Mouse (Mus musculus): ENCODE measurements around the gene Armc8. TPM values are rescaled to one million over a fixed set of nuclear protein-coding genes. Genes with fewer than 3 reads are reported as not detected.
"Not testable (repeated sequence)": the region's sequence is repeated elsewhere in the genome, so short reads cannot be mapped to it uniquely, and the experiment has no call there.

Armc8 gene
- total RNA-seq (2015): 30.4 and 34.6 TPM in 2 replicates
- total RNA-seq (2017): 32.2 and 36.6 TPM in 2 replicates

DNA sequence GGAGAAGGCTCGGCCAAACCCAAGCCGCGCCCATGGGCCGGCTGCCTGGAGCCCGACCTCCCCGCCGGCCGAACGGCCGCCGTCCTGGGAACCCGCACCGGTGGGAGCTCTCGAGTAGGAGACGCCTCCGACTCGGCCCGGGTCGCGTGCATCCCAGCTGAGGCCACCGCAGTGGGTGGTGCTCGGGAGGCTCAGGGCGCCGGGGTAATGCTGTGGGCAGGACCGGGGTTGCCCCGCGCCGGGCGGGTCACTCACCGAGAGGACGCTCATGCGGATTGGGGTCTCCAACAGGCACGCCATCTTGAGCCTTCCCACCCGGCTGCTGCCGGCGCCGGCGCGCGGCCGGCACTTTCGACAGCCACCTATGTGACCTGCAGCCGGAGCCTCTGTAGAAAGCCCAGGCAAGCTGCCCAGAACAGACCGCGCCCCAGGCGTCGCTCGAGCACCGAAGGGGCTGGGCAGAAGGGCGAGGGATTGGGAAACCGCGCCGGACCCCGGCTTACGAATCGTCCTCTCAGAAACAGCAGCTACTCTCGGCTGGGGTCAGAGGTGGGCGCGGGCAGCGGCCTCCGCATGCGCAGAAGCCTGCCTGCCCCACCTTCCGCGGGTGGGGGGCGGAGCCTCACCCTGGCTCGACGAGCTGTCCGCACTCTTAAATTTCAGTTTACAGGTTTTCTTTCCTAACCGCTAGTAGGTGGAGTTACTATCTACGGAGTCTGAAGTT, at the start of gene Armc8:
Gene Armc8 (minus strand): TSS at position 553 of the 724 bp plus-strand sequence.
- ATAC-seq (replicated peaks; ENCODE audit: poor library complexity): peak; percentile 89

DNA sequence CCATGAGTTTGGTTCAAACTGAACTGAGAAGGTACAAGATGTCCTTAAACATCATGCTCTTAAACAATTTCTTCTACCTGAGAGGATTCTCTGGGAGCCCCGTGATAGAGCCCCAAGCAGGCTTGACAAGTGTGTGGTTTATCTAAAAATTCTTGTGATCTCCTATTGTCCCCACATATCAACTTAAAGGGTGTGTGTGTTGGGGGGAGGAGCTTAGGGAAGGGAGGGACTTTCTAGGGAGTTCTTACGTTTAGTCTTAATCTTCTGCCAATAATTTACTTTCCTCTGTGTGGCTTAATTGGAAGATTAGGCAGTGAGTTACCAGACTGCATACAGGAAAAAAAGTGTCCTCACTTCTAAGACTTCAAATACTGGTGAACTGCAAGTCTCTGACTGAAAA, 43.5 kb upstream of the Armc8 start, which contains the start of gene A4gnt:
Gene A4gnt (plus strand): TSS at position 301 of the 400 bp plus-strand sequence.
- ATAC-seq (replicated peaks; ENCODE audit: poor library complexity): no peak

GRCm38 (mm10) chr9:99603566-99603965, 34.9 kb upstream of the Armc8 start:
- no peak for ATAC-seq (replicated peaks; ENCODE audit: poor library complexity)

- not testable (repeated sequence) for ATAC-seq (replicated peaks; ENCODE audit: poor library complexity)
Measured at GRCm38 (mm10) chr9:99599127-99599526, 30.4 kb upstream of the Armc8 start.

DNA sequence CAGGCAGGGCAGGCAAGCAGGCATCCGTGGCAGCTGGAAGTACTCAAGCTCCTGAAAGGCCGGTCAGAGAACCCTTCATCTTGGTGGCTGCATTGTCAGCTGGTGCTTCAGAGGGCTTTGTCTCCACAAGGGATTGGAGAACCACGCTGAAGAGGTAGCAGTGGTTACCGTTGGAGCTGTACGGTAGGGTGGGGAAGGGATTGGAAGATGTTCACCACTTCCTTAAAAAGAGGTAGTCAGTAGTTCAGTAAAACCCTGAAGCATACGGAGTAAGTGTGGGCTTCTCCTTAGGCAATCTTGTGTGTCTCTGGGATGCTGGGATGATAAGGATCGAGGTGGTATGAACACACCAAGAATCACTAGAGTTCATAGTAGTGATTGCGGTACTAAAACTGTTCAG, 22.4 kb upstream of the Armc8 start:
- peak; percentile 67 for ATAC-seq (replicated peaks; ENCODE audit: poor library complexity)

- peak; percentile 85 for ATAC-seq (replicated peaks; ENCODE audit: poor library complexity)
Measured at GRCm38 (mm10) chr9:99587505-99588202, 19.0 kb upstream of the Armc8 start.

- ATAC-seq (replicated peaks; ENCODE audit: poor library complexity): peak; percentile 83
Measured at GRCm38 (mm10) chr9:99580655-99581054, 12.0 kb upstream of the Armc8 start.

DNA sequence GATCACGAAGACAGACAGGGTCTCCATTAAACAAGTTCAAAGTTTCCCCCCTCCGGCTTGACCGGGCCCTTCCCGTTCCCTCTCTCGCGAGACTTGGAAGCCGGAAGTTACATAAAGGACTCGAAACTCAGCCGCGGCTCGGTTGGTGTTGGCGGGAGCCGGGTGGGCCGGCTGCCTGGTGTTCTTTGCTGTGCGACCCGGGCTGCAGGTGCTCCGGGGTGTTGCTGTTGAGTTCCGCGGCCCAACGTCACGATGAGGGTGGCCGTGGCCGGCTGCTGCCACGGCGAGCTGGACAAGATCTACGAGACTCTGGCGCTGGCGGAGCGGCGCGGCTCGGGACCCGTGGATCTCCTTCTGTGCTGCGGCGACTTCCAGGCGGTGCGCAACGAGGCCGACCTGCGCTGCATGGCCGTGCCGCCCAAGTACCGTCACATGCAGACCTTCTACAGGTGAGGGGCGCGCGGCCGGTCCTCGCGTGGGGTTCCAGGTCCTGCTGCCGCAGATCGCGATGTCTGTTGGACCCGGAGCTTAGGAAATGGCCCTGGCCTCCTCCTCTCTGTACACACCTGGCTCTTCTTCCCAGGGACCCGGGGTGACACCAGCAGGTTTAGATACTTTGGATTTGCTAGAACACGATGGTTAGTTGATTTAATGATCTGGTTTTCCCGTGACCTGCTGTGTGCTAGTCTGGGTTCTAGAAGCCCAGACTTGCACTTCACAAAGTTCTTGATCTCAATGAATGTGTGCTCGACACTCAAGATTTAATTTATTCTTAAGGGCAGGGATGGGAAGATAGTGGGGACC, 7.2 kb upstream of the Armc8 start, which contains the start of gene Dbr1:
Gene Dbr1 (plus strand): TSS at position 123 of the 804 bp plus-strand sequence.
- peak; percentile 98 for ATAC-seq (replicated peaks; ENCODE audit: poor library complexity)

GRCm38 (mm10) chr9:99569071-99569397, 335 bp upstream of the Armc8 start:
- no peak for ATAC-seq (replicated peaks; ENCODE audit: poor library complexity)

- peak; percentile 14 for ATAC-seq (replicated peaks; ENCODE audit: poor library complexity)
Measured at GRCm38 (mm10) chr9:99568023-99568346, 714 bp downstream of the Armc8 start.

DNA sequence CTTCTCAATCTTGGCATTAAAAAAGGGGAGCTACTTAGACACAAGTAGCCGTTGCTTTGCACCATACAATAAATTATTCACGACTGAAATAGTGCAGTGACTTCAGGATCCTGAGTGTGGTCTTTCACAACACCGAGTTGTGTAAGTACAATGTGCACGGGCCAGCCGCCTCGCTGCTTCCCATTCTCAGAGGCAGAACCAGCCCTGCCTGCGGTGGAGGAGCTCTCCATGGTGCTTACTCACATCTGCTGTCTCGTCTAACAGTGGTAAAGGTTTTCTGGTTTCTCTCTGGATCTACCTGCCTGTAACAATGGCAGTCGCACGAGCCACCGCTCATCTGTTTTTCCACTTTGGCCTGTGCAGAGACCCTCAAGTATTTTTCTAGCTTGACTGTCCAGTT, 5.0 kb downstream of the Armc8 start:
- peak; percentile 88 for ATAC-seq (replicated peaks; ENCODE audit: poor library complexity)

GRCm38 (mm10) chr9:99560389-99560788, 8.3 kb downstream of the Armc8 start:
- no peak for ATAC-seq (replicated peaks; ENCODE audit: poor library complexity)

DNA sequence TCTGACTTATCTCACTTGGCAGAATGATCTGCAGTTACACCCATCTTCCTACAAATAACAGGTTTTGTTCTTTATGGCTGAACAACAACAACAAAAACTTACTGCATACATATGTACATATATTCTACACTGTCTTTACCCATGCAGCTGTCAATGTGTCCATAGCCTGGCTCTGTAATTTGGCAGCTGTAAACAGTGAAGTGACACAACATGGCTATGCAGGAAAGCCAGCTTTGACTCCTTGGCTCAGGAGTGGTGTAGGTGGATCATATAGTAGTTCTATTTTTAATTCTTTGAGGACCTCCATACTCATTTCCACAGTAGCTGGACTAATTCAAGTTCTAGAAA, 9.2 kb downstream of the Armc8 start:
- ATAC-seq (replicated peaks; ENCODE audit: poor library complexity): peak; percentile 33; the same call in 1 of the 2 replicates

GRCm38 (mm10) chr9:99558824-99559556, 9.7 kb downstream of the Armc8 start:
- ATAC-seq (replicated peaks; ENCODE audit: poor library complexity): peak; percentile 59

- peak; percentile 59 for ATAC-seq (replicated peaks; ENCODE audit: poor library complexity)
Measured at GRCm38 (mm10) chr9:99557580-99558300, 11.0 kb downstream of the Armc8 start.

- no peak for ATAC-seq (replicated peaks; ENCODE audit: poor library complexity)
Measured at GRCm38 (mm10) chr9:99555253-99555652, 13.4 kb downstream of the Armc8 start.

- ATAC-seq (replicated peaks; ENCODE audit: poor library complexity): peak; percentile 32
Measured at GRCm38 (mm10) chr9:99554052-99554451, 14.6 kb downstream of the Armc8 start.

DNA sequence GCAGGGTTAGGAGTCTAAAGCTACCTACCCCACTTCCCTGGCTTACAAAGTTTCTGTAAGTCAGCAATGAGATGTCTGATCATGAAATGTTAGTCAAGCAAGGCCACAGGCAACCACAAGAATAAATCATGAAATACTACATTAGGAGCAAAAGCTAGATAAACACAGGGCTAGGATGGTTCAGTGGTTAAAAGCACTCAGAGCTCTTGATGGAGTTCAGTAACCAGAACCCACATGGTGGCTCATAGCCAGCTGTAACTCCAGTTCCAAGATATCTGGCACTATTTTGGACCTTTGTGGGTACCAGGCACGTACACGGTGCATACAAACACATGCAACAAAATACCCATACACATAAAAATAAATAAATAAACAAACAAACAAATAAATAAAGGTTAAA, 15.7 kb downstream of the Armc8 start:
- peak; percentile 47 for ATAC-seq (replicated peaks; ENCODE audit: poor library complexity)

DNA sequence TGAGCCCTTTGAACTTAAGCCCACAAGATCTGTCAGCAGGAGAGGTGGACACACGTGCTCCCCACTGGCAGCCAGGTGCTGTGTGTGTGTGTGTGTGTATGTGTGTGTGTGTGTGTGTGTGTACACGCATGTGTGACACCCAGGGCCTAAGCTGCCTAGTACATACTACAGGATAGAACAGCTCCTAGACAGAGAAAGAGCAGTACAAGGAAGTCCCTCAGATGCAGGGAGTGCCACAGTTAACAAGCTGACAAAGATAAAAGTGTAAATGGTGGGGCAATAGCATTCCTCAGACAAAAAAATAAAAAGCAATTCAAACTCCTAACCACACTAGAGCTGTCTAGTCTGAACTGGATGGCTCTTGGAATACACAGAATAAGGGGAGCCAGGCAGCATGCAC, 16.6 kb downstream of the Armc8 start:
- ATAC-seq (replicated peaks; ENCODE audit: poor library complexity): no peak

- 0 out of 2 replicates have a peak, but pooled peaks have one; percentile 20 for ATAC-seq (replicated peaks; ENCODE audit: poor library complexity)
Measured at GRCm38 (mm10) chr9:99546259-99546658, 22.4 kb downstream of the Armc8 start.

Data from megakaryocyte progenitor cell, adult 5-6 weeks (primary cell).